Mouse (Mus musculus): ENCODE measurements at regions not wholly inside any gene's neighbourhood (a gene's known extent, or its start where the extent isn't known, plus 50 kb on each side); places are given as distances from the start of the nearest gene placed in this dataset.

GRCm38 (mm10) chr17:85906597-85907187 lies 218.6 kb upstream of the Six2 start:
- no peaks in the 10 kb centered on the region for H3K27me3 ChIP-seq
- H3K9me3 ChIP-seq (replicated peaks): no peaks in the 10 kb centered on the region
- no peak overlapping the region for H3K9ac ChIP-seq
- WGBS: 82% methylated on average over 4 of the region's 4 CpGs
- H3K4me2 ChIP-seq (replicated peaks): no peak overlapping the region
- no peak for ATAC-seq (ENCODE audit: low FRiP score)
- no peaks in the 10 kb centered on the region for H3K4me1 ChIP-seq
- H3K27ac ChIP-seq: no peak overlapping the region
- no peak overlapping the region for H3K4me3 ChIP-seq
- no peaks in the 10 kb centered on the region for H3K36me3 ChIP-seq

DNA sequence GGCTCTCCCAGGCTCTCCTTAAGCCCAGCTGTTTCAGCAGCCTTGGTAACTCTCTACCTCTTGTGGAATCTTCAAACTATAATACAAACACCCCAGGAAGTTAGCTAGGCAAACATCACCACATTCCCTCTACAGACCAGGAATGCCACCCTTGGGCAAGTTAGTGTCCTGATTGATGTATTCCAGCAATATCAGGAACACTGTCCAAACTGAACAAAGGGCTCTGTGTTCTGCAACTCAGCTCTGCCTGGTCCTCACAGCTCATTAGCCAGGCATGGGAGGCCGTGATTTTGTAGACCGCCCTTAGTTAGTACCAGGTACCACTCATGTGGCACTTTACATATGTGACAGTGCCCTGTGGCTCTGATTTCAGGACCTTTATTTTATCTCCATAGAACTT lies 214.5 kb upstream of the Six2 start:
- H3K27ac ChIP-seq: no peak overlapping the region
- no peak overlapping the region for H3K4me3 ChIP-seq
- no peaks in the 10 kb centered on the region for H3K9me3 ChIP-seq (replicated peaks)
- no peaks in the 10 kb centered on the region for H3K36me3 ChIP-seq
- H3K4me2 ChIP-seq (replicated peaks): no peak overlapping the region
- ATAC-seq (ENCODE audit: low FRiP score): no peak
- no peaks in the 10 kb centered on the region for H3K4me1 ChIP-seq
- WGBS: 60% methylated on average over 2 of the region's 2 CpGs
- no peak overlapping the region for H3K9ac ChIP-seq
- no peaks in the 10 kb centered on the region for H3K27me3 ChIP-seq

- Histone ChIP-seq H3K4me2 (replicated peaks) (no peak overlapping the region), H3K4me3 (no peak overlapping the region), H3K9ac (no peak overlapping the region), H3K36me3 (no peaks in the 10 kb centered on the region), H3K4me1 (no peaks in the 10 kb centered on the region), H3K27ac (no peak overlapping the region), H3K27me3 (no peaks in the 10 kb centered on the region), H3K9me3 (replicated peaks) (no peaks in the 10 kb centered on the region)
- 72% methylated on average over 6 of the region's 6 CpGs for WGBS
- no peak for ATAC-seq (ENCODE audit: low FRiP score)
Observed at GRCm38 (mm10) chr17:85899096-85899495, 211.0 kb upstream of the Six2 start.

- Histone ChIP-seq H3K36me3 (no peaks in the 10 kb centered on the region), H3K27me3 (no peaks in the 10 kb centered on the region), H3K9ac (no peak overlapping the region), H3K27ac (no peak overlapping the region), H3K4me3 (no peak overlapping the region), H3K4me2 (replicated peaks) (no peak overlapping the region), H3K4me1 (no peaks in the 10 kb centered on the region), H3K9me3 (replicated peaks) (no peaks in the 10 kb centered on the region)
- 72% methylated on average over 5 of the region's 5 CpGs for WGBS
- no peak for ATAC-seq (ENCODE audit: low FRiP score)
Observed at GRCm38 (mm10) chr17:85895978-85896377, 207.9 kb upstream of the Six2 start.

DNA sequence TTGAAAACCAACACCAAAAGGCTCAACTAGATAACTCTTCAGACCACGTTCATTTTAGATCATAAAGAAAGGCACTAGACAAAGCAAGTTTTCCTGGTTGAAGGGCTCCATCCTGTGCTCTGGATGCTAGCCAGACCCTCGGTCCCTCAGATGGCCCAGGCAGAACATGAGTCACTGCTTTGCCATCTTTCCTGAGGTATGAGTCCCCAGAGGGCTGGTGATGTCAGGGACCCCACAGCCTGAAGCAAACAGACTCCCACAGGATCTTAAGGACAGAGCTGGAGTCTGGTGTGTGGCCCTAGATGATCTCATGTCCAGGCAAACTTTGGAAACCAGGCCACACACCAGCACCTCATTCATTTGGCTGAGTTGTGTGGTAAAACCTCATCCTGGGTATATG lies 203.2 kb upstream of the Six2 start:
- no peak for ATAC-seq (ENCODE audit: low FRiP score)
- Histone ChIP-seq H3K27me3 (no peaks in the 10 kb centered on the region), H3K4me1 (no peaks in the 10 kb centered on the region), H3K9me3 (replicated peaks) (no peaks in the 10 kb centered on the region), H3K4me2 (replicated peaks) (no peak overlapping the region), H3K27ac (no peak overlapping the region), H3K9ac (no peak overlapping the region), H3K4me3 (no peak overlapping the region), H3K36me3 (no peaks in the 10 kb centered on the region)
- WGBS: 84% methylated on average over 2 of the region's 2 CpGs

GRCm38 (mm10) chr17:85889746-85890532 lies 201.9 kb upstream of the Six2 start:
- H3K36me3 ChIP-seq: no peaks in the 10 kb centered on the region
- H3K4me3 ChIP-seq: no peak overlapping the region
- H3K4me2 ChIP-seq (replicated peaks): no peak overlapping the region
- H3K9me3 ChIP-seq (replicated peaks): no peaks in the 10 kb centered on the region
- H3K27ac ChIP-seq: no peak overlapping the region
- H3K9ac ChIP-seq: no peak overlapping the region
- H3K27me3 ChIP-seq: no peaks in the 10 kb centered on the region
- no peak for ATAC-seq (ENCODE audit: low FRiP score)
- WGBS: 85% methylated on average over 18 of the region's 18 CpGs
- no peaks in the 10 kb centered on the region for H3K4me1 ChIP-seq

GRCm38 (mm10) chr17:85888568-85889398 lies 200.7 kb upstream of the Six2 start:
- Histone ChIP-seq H3K27ac (no peak overlapping the region), H3K36me3 (no peaks in the 10 kb centered on the region), H3K4me2 (replicated peaks) (no peak overlapping the region), H3K4me1 (no peaks in the 10 kb centered on the region), H3K27me3 (no peaks in the 10 kb centered on the region), H3K4me3 (no peak overlapping the region), H3K9me3 (replicated peaks) (no peaks in the 10 kb centered on the region), H3K9ac (no peak overlapping the region)
- ATAC-seq (ENCODE audit: low FRiP score): no peak
- WGBS: 90% methylated on average over 10 of the region's 10 CpGs

DNA sequence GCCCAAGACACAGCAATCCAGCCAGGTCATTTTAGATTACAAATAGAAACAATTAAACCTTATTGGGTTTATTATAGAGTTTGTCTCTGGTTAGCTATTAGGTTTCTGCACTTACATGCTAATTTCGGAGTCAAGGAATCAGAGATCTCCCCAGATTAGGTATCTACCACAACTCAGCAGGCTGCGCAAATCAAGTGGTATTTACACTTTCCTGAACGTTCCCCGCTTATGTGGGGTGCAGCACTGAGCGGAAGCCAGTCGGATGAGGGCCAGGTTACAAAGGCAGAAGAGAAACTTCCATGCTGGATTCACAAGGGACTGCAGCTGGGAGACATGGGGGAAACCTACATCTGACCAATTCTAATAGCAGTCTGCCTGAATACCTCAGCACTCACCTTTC lies 198.6 kb upstream of the Six2 start:
- Histone ChIP-seq H3K4me1 (no peaks in the 10 kb centered on the region), H3K27ac (no peak overlapping the region), H3K9ac (no peak overlapping the region), H3K36me3 (no peaks in the 10 kb centered on the region), H3K4me3 (no peak overlapping the region), H3K27me3 (peaks cover 5% of the 10 kb centered on the region; the same call in 1 of the 2 replicates), H3K4me2 (replicated peaks) (no peak overlapping the region), H3K9me3 (replicated peaks) (no peaks in the 10 kb centered on the region)
- no peak for ATAC-seq (ENCODE audit: low FRiP score)
- 84% methylated on average over 6 of the region's 6 CpGs for WGBS

DNA sequence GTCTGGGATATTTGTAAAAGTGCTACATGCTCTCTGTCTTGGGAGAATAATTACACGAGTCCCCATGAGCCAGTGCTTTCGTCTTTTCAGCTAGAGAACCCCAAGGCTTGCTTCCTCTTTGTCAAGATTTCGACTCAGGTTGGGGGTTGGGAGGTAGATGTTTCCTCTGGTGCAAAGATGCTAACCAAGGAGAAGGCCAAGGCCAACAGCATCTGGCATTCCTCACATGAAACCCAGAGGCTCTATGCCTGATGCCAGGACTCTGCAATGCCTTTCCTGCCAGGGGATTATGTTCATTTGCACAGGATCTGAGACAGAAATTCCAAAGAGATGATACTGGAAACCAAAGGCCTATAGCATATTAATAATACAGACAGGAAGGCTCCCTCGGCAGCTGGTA lies 198.2 kb upstream of the Six2 start:
- no peak overlapping the region for H3K27ac ChIP-seq
- H3K9ac ChIP-seq: no peak overlapping the region
- H3K27me3 ChIP-seq: peaks cover 5% of the 10 kb centered on the region; the same call in 1 of the 2 replicates
- no peak overlapping the region for H3K4me3 ChIP-seq
- H3K36me3 ChIP-seq: no peaks in the 10 kb centered on the region
- no peaks in the 10 kb centered on the region for H3K4me1 ChIP-seq
- H3K9me3 ChIP-seq (replicated peaks): no peaks in the 10 kb centered on the region
- no peak overlapping the region for H3K4me2 ChIP-seq (replicated peaks)
- WGBS: 64% methylated on average over 4 of the region's 4 CpGs
- no peak for ATAC-seq (ENCODE audit: low FRiP score)

DNA sequence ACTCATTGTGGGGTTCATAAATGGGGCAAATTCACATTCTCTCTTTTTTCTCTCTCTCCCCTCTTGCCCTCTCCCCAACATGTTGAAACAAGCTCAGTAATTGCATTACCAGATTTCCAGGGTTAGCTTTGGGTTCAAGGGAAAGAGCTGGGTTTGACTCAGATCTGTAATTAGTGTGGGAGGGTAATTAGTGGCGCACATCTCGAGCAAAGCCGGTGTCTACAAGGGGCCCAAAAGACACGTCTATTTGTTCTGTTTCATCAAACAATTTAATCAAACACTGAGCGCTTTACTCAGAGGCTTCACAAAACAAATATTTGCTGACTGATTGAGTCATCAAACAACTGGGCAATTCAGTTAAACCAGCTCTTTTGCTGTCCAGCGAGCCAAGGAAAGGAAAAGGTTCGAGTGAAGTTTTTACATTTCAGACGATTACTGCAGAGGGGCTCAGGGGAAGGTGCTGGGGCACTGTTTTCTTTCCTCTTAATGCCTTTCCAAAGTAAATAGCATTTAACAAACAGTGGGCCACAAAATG lies 193.6 kb upstream of the Six2 start:
- WGBS: 54% methylated on average over 8 of the region's 8 CpGs
- Histone ChIP-seq H3K9me3 (replicated peaks) (no peaks in the 10 kb centered on the region), H3K9ac (no peak overlapping the region), H3K27me3 (peaks cover 5% of the 10 kb centered on the region; the same call in 1 of the 2 replicates), H3K27ac (no peak overlapping the region), H3K4me3 (no peak overlapping the region), H3K36me3 (no peaks in the 10 kb centered on the region), H3K4me2 (replicated peaks) (no peak overlapping the region), H3K4me1 (peaks cover 5% of the 10 kb centered on the region)
- no peak for ATAC-seq (ENCODE audit: low FRiP score)

DNA sequence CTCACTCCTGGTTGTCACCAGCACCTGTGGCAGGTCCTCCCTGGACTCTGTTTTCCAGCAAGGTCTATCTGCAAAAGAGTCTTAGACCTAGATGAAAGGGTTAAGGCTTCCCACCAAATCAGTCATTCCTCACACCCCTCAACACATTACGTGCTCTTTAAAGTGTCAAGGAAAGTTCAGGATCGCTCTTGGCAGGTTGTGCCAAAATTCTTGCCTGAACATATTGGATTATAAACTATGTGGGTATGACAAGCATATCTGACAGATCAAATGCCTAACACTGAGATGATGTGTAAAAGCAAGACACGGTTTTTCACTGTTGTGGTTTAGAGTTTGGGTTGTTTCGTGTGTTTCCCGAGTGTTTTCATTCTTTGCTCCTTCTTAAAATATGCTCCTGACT lies 193.0 kb upstream of the Six2 start:
- 72% methylated on average over 5 of the region's 5 CpGs for WGBS
- H3K4me1 ChIP-seq: peaks cover 9% of the 10 kb centered on the region

GRCm38 (mm10) chr17:85877426-85877825 lies 189.4 kb upstream of the Six2 start:
- no peak overlapping the region for H3K9ac ChIP-seq
- no peak overlapping the region for H3K4me2 ChIP-seq (replicated peaks)
- WGBS: 35% methylated on average over 3 of the region's 3 CpGs
- H3K4me3 ChIP-seq: no peak overlapping the region
- H3K9me3 ChIP-seq (replicated peaks): no peaks in the 10 kb centered on the region
- H3K27me3 ChIP-seq: 0 out of 2 replicates have a peak, but pooled peaks cover 10% of the 10 kb centered on the region
- no peak for ATAC-seq (ENCODE audit: low FRiP score)
- H3K27ac ChIP-seq: no peak overlapping the region
- no peaks in the 10 kb centered on the region for H3K36me3 ChIP-seq
- H3K4me1 ChIP-seq: peaks cover 31% of the 10 kb centered on the region

More for the DNA sequence above, 193.0 kb upstream of the Six2 start:
- no peaks in the 10 kb centered on the region for H3K36me3 ChIP-seq
- H3K4me3 ChIP-seq: no peak overlapping the region
- H3K9me3 ChIP-seq (replicated peaks): no peaks in the 10 kb centered on the region
- H3K27ac ChIP-seq: no peak overlapping the region
- no peak overlapping the region for H3K9ac ChIP-seq
- H3K27me3 ChIP-seq: peaks cover 5% of the 10 kb centered on the region; the same call in 1 of the 2 replicates
- ATAC-seq (ENCODE audit: low FRiP score): no peak
- no peak overlapping the region for H3K4me2 ChIP-seq (replicated peaks)
